Mouse (Mus musculus) thymus, adult 2 months (tissue): ENCODE results near the gene T. TPM values are rescaled to one million over a fixed set of nuclear protein-coding genes. Genes with fewer than 3 reads are reported as not detected.

Source experiments
- DNase-seq: peaks from one replicate; pipeline ENCODE4 v3.0.0; 2021
- H3K27ac ChIP-seq: fragments of 200-500 bp; 2 replicates; pipeline ENCODE4 v1.5.1; 2012; ENCODE audit warnings: low read length, control low read depth; ENCODE audit not compliant: control insufficient read depth, insufficient read depth
- H3K27me3 ChIP-seq: fragments of 200-500 bp; 2 replicates; pipeline ENCODE4 v1.6.1; 2012; ENCODE audit warnings: mild to moderate bottlenecking, low read length, moderate library complexity, mixed read lengths; ENCODE audit not compliant: control insufficient read depth, insufficient read depth
- H3K36me3 ChIP-seq: fragments of 200-500 bp; 2 replicates; pipeline ENCODE4 v1.6.1; 2012; ENCODE audit warnings: mild to moderate bottlenecking, low read length, moderate library complexity; ENCODE audit not compliant: control insufficient read depth, insufficient read depth
- H3K4me1 ChIP-seq: fragments of 200-500 bp; replicated peaks from 2 replicates; pipeline ENCODE4 v1.6.1; 2012; ENCODE audit warnings: low read length; ENCODE audit not compliant: control insufficient read depth, insufficient read depth
- H3K4me3 ChIP-seq: fragments of 200-500 bp; 2 replicates; pipeline ENCODE4 v1.5.1; 2012; ENCODE audit warnings: mild to moderate bottlenecking, low read length, control low read depth, moderate library complexity; ENCODE audit not compliant: control insufficient read depth, insufficient read depth
- CTCF ChIP-seq: fragments of 200-500 bp; IDR thresholded peaks from 2 replicates; pipeline ENCODE4 v1.5.1; 2012; ENCODE audit warnings: mild to moderate bottlenecking, control low read depth, low read length, moderate library complexity, borderline replicate concordance; ENCODE audit not compliant: control insufficient read depth, poor library complexity, insufficient read depth; ENCODE audit errors: extremely low read depth
- POLR2A ChIP-seq: fragments of 200-500 bp; IDR thresholded peaks from 2 replicates; pipeline ENCODE4 v1.6.1; 2012; ENCODE audit warnings: mild to moderate bottlenecking, low read length, control low read depth, moderate library complexity; ENCODE audit not compliant: control insufficient read depth, poor library complexity, insufficient read depth; ENCODE audit errors: extremely low read depth
- WGBS: fragments of 180-500 bp; shearing (Covaris S2); methylation state at CpG from one replicate; pipeline ENCODE4 v1.1.7; 2018; 5-methylcytosine and 5-hydroxymethylcytosine counted together
- polyA plus RNA-seq: library from polyadenylated mRNA; depleted of rRNA; stranded (reverse); fragments of >200 nt; gene quantifications from 2 replicates; pipeline ENCODE4 v1.2.3, GENCODE M21; 2012; rRNA removed

The T gene
- polyA plus RNA-seq, 1 experiment = 0.63 TPM

- no peaks in the 10 kb centered on the region for H3K36me3 ChIP-seq
- H3K4me1 ChIP-seq = no peaks in the 10 kb centered on the region; the same call in 1 of the 2 replicates
- no peak overlapping the region for H3K4me3 ChIP-seq
- 97% methylated on average over 5 of the region's 5 CpGs for WGBS
- no peak for DNase-seq
- no peak overlapping the region for H3K27ac ChIP-seq
- no peak for TF ChIP-seq POLR2A
- TF ChIP-seq CTCF = no peak
- no peaks in the 10 kb centered on the region for H3K27me3 ChIP-seq
Measured at GRCm38 (mm10) chr17:8490971-8491370, 56.7 kb downstream of the T start.

Other genes with a start within 250 kb of the T start
- 12.1 and 13.6 TPM in 2 replicates for gene Ccr6, start 198.4 kb upstream of the T start, polyA plus RNA-seq
- 96.5 and 127 TPM in 2 replicates for gene Mpc1, start 151.5 kb upstream of the T start, polyA plus RNA-seq
- gene Sft2d1, start 123.3 kb upstream of the T start, polyA plus RNA-seq = 107 and 117 TPM in 2 replicates
- 0.74 and 1.3 TPM in 2 replicates for gene Prr18, start 97.0 kb upstream of the T start, polyA plus RNA-seq
- gene T2, start 78.4 kb upstream of the T start, polyA plus RNA-seq = 0.09 and 0.11 TPM in 2 replicates
- 4.8 and 4.9 TPM in 2 replicates for gene Pde10a, start 90.9 kb downstream of the T start, polyA plus RNA-seq
- not detected in 2 replicates for gene Gm17087, start 132.5 kb downstream of the T start, polyA plus RNA-seq